Mouse (Mus musculus) stomach, postnatal 0 days (tissue): Measurements from ENCODE around the gene Defa23.
"Not testable (repeated sequence)": the region's sequence is repeated elsewhere in the genome, so short reads cannot be mapped to it uniquely, and the experiment has no call there.

Experiments used
- CTCF ChIP-seq: IDR thresholded peaks from 2 replicates; pipeline ENCODE4 v1.5.1; 2016; ENCODE audit warnings: antibody characterized with exemption, low read depth, mild to moderate bottlenecking, moderate library complexity
- EP300 ChIP-seq: optimal IDR thresholded peaks from 2 replicates; pipeline ENCODE3; 2016; ENCODE audit warnings: antibody characterized with exemption

- not testable (repeated sequence) for TF ChIP-seq CTCF, EP300
Measured at GRCm38 (mm10) chr8:21025245-21025644, 29.6 kb upstream of the Defa23 start, which contains the start of gene Defa21.
